Mouse (Mus musculus) left cerebral cortex, adult 2 months (tissue): Measurements from ENCODE around the gene Rab11b. TPM values are rescaled to one million over a fixed set of nuclear protein-coding genes. Genes with fewer than 3 reads are reported as not detected.
"Not testable (repeated sequence)": the region's sequence is repeated elsewhere in the genome, so short reads cannot be mapped to it uniquely, and the experiment has no call there.

Experiments used
- DNase-seq, 2 experiments: peaks; one replicate each; pipeline ENCODE4 v3.0.0; 2021 to 2022; ENCODE audit warnings: low spot score in 2 of 2, mixed read lengths in 1 of 2; ENCODE audit errors: extremely low spot score in 1 of 2
- H3K27ac ChIP-seq: fragments of 200-600 bp; 2 replicates; pipeline ENCODE4 v1.8.1; 2022
- H3K4me3 ChIP-seq: fragments of 200-600 bp; 2 replicates; pipeline ENCODE4 v1.8.1; 2022
- CTCF ChIP-seq: fragments of 200-600 bp; IDR thresholded peaks from 2 replicates; pipeline ENCODE4 v1.8.1; 2022; ENCODE audit warnings: antibody characterized with exemption, mild to moderate bottlenecking, moderate library complexity
- intact Hi-C: fragments of 180-260 bp; cut with DNase I; formaldehyde crosslinking; loops from one replicate; pipeline ENCODE4 v1.15.1; 2025
- total RNA-seq, 2 experiments: library from RNA; stranded (reverse); gene quantifications; 2 replicates each; pipeline ENCODE4 v1.2.3; 2021

Gene Rab11b
- total RNA-seq, 2 experiments from 2014 or later, result 345 to 358 TPM

DNA sequence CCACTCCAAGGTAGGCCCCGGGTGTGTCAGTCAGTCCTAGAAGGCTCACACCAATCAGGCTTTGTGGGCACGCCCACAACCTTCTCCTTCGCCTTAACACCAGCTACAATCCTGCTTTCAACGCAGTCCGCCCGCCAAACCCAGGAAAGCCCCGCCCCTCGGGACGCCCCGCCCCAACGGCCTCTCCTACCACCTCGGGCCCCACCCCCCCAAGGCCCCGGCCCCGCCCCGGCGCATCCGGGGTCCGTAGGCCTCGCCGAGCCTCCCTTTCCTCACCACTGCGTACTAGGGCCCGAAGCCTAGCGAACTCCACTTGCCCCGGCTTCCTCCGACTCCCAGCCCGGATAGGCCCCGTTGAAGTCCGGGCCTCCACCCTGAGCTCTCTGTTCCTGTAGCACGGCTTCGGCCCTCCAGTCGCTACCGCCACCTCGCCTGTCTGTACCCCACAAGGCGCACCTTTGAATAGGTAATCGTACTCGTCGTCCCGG lies 519 bp downstream of the Rab11b start:
- H3K27ac ChIP-seq, result peak overlapping the region; percentile 99
- TF ChIP-seq CTCF, result no peak
- intact Hi-C loops, result loop anchor here (2.0 kb wide), 1 partner anchor 75 kb away; no protein-coding TSS in a partner anchor
- H3K4me3 ChIP-seq, result peak overlapping the region; percentile 96
- DNase-seq, result peak; percentile 88

DNA sequence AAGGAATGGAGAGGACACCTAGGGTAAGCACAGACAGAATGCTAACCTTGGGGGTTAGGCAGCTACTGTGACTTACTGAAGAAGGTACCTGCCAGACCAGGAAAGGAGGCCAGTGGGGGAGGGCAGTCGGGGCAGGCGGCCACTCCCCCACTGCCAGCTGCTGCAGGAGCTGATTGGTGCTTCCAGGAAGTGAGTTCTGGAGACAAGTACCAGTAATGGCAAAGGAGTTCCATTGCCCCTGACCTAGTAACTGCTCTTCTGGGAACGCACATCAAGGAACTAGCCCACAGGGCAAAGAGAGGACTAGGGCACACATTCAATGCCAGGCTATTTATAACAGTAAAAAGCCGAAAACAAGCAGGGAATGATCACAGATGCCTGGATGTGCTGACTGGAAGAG lies 3.1 kb downstream of the Rab11b start:
- no peak overlapping the region; the same call in 1 of the 2 replicates for H3K27ac ChIP-seq
- intact Hi-C loops, result no loop called here
- no peak for TF ChIP-seq CTCF

DNA sequence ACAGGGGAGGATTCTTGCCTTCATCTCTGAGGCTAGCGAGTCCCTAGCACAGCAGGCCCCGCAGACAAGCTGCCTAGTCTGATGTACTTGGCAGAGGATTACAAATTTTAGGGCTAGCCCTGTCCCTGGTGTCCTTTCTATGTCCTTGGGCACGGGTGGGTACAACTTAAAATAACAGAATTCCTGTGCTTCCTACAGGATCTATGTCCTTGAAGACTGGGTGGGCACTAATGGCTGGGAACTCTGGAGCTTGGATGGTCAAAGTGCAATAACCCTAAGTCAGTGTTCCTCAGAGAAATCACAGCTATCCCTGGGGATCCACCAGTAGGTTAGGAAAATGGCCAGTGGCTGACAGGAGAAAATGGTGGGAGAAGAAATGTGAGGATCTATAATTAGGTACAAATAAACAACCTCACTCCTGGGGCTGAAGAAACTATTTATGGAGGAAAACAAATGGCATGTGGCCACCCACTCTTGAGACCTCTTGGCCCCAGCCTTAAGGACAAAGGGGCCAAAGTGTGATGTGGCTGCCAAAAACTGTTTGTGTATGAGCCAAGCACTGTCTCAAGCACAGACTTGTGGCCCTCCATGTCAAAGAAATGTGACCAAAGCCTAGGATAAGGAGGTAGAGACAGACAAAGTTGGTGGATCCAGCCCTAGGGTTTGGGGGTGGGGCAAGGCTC lies 4.1 kb downstream of the Rab11b start:
- intact Hi-C loops, result no loop called here
- no peak for TF ChIP-seq CTCF
- DNase-seq, result no peak
- Histone ChIP-seq H3K4me3 (no peak overlapping the region), H3K27ac (peak overlapping the region; percentile 32; the same call in 1 of the 2 replicates)

More for the DNA sequence above, 3.1 kb downstream of the Rab11b start:
- H3K4me3 ChIP-seq, result no peak overlapping the region
- DNase-seq, result no peak

DNA sequence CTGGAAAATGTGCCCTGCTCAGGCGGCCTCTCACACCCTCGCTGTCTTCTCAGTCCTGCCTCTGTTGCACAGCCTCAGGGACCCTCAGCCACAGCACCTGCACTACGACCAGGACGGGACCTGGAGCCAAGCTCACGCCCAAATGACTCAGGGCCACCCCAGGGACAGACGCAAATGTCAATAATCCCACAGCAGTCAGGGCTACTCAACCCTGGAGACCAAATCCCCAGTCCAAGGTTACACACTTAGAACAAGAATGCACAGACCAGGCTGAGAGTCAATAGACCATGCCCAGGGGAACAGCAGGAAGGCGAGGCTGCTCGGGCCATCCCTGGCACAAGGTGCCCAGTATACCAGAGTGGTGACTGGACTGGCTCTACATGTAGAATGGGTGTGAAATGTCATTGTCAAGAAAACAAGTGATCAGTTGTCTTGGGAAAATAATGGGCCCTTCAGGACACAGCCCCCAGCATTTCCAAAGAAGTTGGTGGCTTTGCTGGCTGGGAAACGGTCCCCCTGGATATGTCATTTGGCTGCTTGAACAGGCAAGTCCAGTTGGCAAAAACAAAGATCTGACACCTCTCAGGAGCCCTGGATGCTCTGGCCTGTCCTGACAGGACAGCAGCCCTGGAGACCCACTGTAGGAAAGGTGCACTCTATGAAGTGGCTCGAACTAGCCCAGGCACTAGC lies 4.8 kb downstream of the Rab11b start:
- DNase-seq, result no peak
- no peak overlapping the region for H3K4me3 ChIP-seq
- intact Hi-C loops, result no loop called here
- peak overlapping the region; percentile 32; the same call in 1 of the 2 replicates for H3K27ac ChIP-seq
- no peak for TF ChIP-seq CTCF

DNA sequence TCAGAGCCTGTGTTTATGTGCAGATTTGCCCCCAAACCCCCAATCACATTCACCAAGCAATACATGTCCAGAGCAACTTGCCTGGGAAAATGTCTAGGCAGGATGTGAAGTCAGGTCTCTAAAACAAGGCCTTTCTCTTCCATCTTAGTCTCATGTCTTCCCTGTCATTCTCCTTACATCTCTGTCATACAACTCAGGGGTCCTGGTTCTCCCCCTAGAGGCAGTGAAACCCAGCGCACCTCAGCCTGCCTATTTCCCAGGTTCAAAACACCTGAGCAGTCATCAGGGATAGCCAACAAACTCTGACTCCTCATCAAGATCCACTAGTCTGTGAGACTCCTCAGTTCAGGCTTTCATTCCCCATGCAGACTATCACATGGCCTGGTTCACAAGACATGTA lies 5.7 kb downstream of the Rab11b start:
- DNase-seq, result no peak
- Histone ChIP-seq H3K27ac (no peak overlapping the region), H3K4me3 (no peak overlapping the region)
- TF ChIP-seq CTCF, result no peak; the same call in 1 of the 2 replicates
- intact Hi-C loops, result no loop called here

DNA sequence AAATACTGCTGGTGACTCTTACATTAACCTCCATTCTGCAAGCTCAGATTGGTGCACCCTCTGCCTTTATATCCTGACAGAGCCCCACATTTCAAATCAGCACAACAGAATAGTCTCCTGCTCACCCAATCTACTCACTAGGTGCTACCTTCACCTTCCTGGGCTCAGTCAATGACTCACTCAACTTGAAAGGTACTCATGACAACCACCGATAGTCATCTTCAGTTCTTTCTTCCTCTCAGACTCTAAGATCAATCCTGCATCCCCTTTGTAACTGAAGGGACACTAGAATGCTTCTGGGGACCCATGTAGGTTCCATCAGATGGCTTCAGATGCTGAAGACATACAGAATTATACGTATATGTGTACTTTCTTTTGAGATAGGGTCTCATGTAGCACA lies 8.0 kb downstream of the Rab11b start:
- DNase-seq, result no peak
- intact Hi-C loops, result no loop called here
- no peak for TF ChIP-seq CTCF
- H3K4me3 ChIP-seq, result no peak overlapping the region
- H3K27ac ChIP-seq, result no peak overlapping the region

DNA sequence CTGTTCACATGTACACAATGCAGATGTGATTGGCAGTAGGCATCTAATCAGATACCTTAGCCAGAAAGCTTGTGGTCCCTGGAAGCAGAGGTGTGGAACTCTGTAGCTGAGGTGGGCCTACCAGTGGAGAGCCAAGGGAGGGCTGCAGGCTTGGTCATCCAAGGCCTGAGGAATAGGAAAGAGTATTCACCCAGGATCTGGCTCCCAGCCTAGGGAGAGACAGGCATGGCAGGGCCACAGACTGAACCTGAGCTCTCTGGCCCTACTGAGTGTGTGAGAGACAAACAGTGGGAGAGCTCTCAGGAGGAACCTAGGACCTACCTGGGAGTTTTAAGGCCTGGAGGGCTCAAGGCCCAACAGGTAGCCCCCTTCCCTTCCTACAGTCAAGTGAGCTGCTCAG lies 9.1 kb downstream of the Rab11b start:
- intact Hi-C loops, result no loop called here
- Histone ChIP-seq H3K27ac (no peak overlapping the region), H3K4me3 (no peak overlapping the region)
- no peak for TF ChIP-seq CTCF
- no peak for DNase-seq

DNA sequence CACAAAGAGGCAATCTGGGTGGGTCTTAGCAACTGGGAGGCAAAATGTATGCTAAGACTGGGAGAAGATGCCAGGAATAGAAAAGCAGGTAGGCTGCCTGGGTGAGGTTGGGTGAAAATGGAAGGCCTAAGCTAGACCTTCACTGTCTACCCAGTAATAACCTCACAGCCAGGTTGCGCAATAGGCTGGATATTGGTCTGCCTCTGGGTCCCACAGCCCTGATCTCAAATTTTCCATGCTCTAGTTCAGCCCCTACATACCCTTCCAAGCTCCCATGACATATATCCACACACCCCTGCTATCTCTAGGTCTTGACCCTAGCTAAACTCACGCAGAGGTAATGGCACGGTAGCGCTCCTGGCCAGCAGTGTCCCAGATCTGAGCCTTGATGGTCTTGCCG lies 10.9 kb downstream of the Rab11b start:
- Histone ChIP-seq H3K27ac (no peak overlapping the region), H3K4me3 (no peak overlapping the region)
- no peak for DNase-seq
- intact Hi-C loops, result no loop called here
- TF ChIP-seq CTCF, result no peak

DNA sequence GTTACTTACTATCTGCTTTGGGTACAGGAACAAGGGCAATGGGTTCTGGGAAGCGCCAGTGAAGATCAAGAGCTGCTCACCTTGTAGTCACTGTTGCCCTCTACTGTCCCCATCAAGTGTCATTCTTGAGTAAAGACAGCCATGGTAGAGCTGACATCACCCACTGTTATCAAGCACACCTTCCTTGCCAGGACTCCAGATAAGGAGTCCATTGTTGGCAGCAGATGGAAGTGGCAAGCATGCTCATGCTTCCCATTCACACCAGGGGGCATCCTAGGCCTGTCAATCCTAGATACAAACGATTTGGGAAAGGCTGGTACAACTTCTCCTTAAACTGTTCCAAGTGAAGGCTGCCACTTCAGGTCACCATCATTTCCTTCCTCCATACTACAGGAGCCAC lies 14.3 kb downstream of the Rab11b start:
- no peak overlapping the region for H3K4me3 ChIP-seq
- intact Hi-C loops, result no loop called here
- no peak for DNase-seq
- peak; percentile 55 for TF ChIP-seq CTCF
- H3K27ac ChIP-seq, result no peak overlapping the region

DNA sequence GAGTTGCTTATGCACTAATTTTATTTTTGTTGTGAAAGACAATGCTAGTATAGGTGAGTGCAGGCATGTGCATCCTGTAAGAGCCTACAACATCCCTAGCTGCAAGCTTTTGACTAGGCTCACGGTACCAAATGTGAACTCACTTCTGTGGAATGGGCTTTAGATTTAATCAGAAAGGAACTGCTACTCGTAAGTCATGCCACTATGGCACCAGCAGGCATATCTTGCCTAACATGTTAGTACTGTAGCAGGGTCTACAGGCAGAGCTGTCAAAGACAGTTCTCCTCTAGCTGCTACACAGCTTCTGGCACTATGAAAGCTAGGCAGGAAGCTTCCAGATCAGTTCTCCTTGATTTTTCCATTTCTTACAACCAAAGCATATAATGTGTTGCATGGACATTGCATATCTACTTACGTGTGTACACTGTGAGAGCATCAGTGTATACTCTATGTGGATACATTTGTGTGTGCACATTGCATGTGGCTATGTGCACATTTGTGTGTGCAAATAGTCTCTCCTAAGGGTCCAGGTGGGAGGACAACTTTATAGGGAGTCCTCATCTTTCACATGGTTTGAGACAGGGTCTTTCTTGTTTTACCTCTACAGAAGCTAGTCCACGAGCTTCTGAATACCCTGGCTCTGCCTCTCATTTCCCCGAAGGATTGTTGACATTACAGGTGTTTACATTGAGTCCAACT lies 15.5 kb downstream of the Rab11b start:
- intact Hi-C loops, result loop anchor here (2.0 kb wide), 1 partner anchor 54 kb away; no protein-coding TSS in a partner anchor
- H3K4me3 ChIP-seq, result no peak overlapping the region
- H3K27ac ChIP-seq, result no peak overlapping the region
- TF ChIP-seq CTCF, result no peak
- DNase-seq, result no peak

DNA sequence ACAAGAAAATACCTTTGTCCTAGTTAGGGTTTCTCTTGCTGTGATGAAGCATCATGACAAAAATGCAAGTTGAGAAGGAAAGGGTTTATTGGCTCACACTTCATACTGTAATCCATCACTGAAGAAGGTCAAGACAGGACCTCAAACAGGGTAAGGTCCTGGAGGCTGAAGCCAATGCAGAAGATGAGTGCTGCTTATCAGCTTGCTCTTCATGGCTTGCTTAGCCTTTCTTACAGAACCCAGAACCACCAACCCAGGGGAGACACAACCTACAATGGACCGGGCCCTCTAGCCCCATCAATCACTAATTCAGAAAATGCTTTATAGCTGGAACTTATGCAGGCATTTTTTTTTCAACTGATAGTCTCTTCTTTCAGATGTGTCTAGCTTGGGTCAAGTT lies 17.9 kb downstream of the Rab11b start:
- no peak for TF ChIP-seq CTCF
- H3K27ac ChIP-seq, result no peak overlapping the region
- intact Hi-C loops, result no loop called here
- no peak for DNase-seq
- no peak overlapping the region for H3K4me3 ChIP-seq

DNA sequence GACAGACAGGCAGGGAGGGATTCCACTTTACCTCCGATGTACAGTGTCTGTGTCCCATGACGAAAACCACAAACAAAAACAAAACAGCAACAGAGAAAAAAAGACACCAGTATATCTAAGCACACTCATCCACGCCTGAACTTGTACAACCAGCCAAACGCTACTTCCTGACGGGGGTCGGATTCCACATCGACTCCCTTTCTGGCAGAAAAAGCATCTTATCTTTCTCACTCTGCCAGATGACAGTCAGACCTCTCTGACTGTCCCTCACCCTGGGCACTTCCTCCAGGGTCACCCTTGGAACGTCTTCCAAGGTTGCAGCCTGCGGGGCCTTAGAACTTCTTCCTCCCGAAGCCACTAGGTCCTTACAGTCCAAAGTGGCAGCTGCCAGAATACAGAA lies 26.8 kb downstream of the Rab11b start:
- H3K27ac ChIP-seq, DNase-seq: not testable (repeated sequence)

DNA sequence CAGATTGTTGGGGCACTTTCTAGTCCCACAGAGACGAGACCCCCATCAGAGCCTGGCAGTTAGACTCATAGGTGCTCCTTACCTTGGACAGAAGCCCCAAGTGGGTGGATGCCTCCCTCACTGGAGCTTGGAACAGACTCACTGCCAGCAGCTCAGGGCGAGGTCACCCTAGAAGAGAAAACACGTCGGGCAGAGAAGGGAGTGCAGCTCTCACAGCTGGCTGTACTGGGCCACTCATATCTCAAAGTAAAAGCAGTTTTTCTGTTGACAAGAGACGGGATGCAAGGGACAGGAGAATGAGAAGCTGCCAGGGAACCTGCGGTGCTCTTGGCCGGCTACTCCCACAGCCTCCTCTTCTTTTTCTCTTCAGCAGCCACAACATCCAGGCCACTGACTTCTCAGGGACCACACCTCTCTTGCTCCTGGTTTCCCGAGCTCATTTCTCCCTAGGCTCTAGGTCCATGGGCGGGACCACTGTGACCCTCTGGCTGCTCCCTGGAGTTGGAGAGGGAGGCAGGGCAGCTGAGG lies 27.7 kb downstream of the Rab11b start:
- H3K27ac ChIP-seq, intact Hi-C loops: not testable (repeated sequence)

More for the DNA sequence above, 26.8 kb downstream of the Rab11b start:
- H3K4me3 ChIP-seq, intact Hi-C loops: not testable (repeated sequence)

More for the DNA sequence above, 27.7 kb downstream of the Rab11b start:
- H3K4me3 ChIP-seq, DNase-seq: not testable (repeated sequence)
